Mouse (Mus musculus) liver, embryonic 14 days (tissue): ENCODE measurements around the gene Lcmt2. TPM values are rescaled to one million over a fixed set of nuclear protein-coding genes. Genes with fewer than 3 reads are reported as not detected.

Experiments used
- polyA plus RNA-seq: library from polyadenylated mRNA; depleted of rRNA; stranded (reverse); fragments of >200 nt; gene quantifications from 2 replicates; pipeline ENCODE4 v1.2.3, GENCODE M21; 2012; rRNA removed

Lcmt2 gene
- 3.3 and 4.1 TPM in 2 replicates for polyA plus RNA-seq

DNA sequence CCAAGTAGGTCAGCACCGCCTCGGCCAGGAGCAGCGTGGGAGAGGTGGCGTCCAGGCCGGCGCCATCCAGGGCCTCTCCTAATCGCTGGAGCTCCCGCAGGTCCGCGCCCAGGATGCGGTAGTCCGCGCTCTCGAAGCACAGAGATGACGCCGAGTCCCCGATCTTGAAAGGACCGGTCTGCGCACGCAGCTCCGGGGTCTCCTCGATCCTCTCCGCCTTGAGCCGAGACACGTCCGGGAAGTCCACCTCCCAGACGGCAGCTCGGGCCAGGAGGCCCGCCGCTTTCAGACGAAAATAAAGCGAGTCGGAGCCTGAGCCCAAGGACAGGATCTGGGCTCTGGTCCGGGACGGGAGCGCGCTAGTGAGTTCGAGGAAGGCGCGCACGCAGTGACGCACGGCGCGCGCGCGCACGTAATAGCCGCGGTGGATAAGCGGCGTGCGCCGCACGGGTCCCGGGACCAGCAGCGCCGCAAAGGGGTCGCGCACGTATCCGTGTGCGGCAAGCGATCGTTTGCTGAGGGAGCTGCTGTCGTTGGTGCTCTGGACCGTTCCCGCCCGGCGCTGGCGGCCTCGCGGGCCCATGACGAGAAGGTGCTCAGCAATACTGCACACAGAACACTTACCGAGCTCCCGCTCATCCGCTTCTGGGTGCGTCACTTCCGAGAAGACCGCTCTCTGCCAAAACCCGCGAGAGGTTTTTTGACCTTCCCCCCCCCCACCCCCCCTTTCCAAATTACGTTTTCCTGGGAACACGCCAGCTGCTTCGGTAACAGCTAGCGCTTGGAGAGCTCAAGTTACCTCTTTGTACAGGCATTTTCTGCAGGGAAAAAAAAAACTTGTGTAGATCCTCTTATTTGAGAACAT, at the start of gene Lcmt2, which contains the start of gene Adal:
TSS of gene Lcmt2 (minus strand) at position 636 of the 865 bp plus-strand sequence.
TSS of gene Adal (plus strand) at position 411 of the 865 bp plus-strand sequence.

GRCm38 (mm10) chr2:121170980-121171742, 30.7 kb upstream of the Lcmt2 start, which contains the start of gene Zscan29:
TSS of gene Zscan29 (minus strand) at chr2:121171125.

DNA sequence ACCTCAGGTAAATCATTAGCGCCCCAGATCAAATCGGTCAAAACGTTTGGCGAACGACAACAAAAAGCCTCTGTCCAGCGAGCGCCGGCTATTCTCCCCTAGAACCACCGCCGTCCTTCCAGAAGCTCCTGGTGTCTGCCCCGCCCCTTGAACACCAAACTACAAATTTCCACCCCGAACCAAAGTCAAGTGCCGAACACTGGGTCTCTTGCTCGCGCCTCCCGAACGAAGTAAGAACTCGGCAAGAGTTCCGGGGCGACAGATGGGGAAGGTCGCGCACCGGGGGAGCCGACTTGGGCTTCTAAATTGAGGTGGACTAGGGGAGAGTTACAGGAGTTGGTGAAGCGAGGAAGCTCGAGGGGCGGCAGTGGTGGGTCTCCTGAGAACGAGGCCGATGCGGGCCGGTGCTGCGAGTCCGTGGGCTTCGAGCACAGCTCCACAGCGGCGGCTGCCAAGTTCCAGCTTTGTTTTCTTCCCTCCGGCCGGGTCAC, 30.1 kb upstream of the Lcmt2 start, which contains the start of gene Tubgcp4:
TSS of gene Tubgcp4 (plus strand) at position 174 of the 491 bp plus-strand sequence.

DNA sequence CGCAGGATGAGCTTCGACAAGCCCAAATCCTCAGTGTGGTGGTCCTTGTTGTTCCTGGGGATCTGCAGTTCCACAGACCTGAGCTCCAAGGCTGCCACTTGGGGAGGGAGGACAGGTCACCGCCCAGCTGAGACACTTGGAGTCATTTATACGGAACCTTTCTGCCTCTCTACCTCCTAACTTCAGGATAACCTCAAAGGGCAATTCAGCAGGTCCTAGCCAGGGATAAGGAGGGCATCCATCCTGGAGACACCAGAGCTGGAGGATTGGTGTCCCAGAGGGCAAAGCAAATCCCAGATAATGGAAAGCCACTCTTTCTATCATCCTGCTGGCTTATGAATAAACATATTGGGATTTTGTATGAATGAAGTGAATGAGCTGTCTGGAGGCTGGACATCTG, 30.8 kb downstream of the Lcmt2 start, which contains the start of gene Tgm7:
TSS of gene Tgm7 (minus strand) at position 101 of the 400 bp plus-strand sequence.

DNA sequence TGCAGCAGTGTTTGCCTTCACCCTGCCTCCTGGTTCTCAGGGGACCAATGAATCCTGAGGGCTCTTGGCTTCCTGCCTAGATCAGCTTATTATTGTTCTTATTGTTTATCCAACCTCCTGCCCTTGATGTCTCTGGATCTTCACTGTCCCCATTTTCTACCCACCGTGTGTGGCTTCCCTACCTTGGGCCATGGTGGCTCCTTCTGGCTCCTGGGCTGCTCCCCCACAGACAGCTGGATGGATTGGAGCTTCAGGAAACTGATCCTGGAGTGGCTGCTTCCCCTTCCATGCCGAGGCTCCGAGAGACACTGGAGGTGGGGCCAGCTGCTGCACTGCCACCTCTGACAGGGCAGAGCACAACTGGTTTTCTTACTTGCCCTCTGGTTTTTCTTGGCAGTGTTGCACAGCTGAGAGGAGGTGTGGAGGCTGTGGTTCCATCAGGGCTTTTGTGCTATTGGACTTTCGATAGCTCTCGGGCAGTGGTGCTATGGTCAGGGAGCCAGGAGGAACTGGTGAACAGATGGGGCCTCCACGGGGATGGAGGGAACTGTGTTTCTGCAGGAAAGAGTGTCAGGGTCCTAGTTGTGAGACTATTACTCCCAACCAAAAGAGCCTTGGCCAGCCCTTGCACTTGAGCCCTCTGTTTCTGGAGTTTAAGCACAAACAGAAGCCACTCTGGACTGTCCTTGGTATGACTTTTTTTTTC, 54.8 kb downstream of the Lcmt2 start, which contains the start of gene Tgm5:
TSS of gene Tgm5 (minus strand) at position 362 of the 706 bp plus-strand sequence.

Other genes starting within 250 kb of the Lcmt2 start
- 5.1 and 6.4 TPM in 2 replicates for gene Ubr1, start 169.9 kb downstream of the Lcmt2 start, polyA plus RNA-seq
- gene Tmem62, start 163.6 kb downstream of the Lcmt2 start, polyA plus RNA-seq = 2.1 TPM in 2 replicates
- 35.2 and 40.9 TPM in 2 replicates for gene Ccndbp1, start 132.2 kb downstream of the Lcmt2 start, polyA plus RNA-seq
- 141 and 176 TPM in 2 replicates for gene Epb42, start 103.6 kb downstream of the Lcmt2 start, polyA plus RNA-seq
- 0.01 TPM in 1 of 2 replicates, not detected in the other for gene Tgm5, start 54.8 kb downstream of the Lcmt2 start, polyA plus RNA-seq
- 0.01 and 0.03 TPM in 2 replicates for gene Tgm7, start 30.9 kb downstream of the Lcmt2 start, polyA plus RNA-seq
- 5.0 and 5.8 TPM in 2 replicates for gene Adal, start 225 bp downstream of the Lcmt2 start, polyA plus RNA-seq
- 14.7 and 16.5 TPM in 2 replicates for gene Tubgcp4, start 30.0 kb upstream of the Lcmt2 start, polyA plus RNA-seq
- gene Zscan29, start 30.5 kb upstream of the Lcmt2 start, polyA plus RNA-seq = 2.1 and 2.5 TPM in 2 replicates
- 18.5 and 20.7 TPM in 2 replicates for gene Trp53bp1, start 130.8 kb upstream of the Lcmt2 start, polyA plus RNA-seq
- 0.07 and 0.08 TPM in 2 replicates for gene Map1a, start 148.9 kb upstream of the Lcmt2 start, polyA plus RNA-seq
- gene Ppip5k1, start 214.7 kb upstream of the Lcmt2 start, polyA plus RNA-seq = 4.3 and 4.7 TPM in 2 replicates
- 0.03 TPM in 1 of 2 replicates, not detected in the other for gene Ckmt1, start 217.1 kb upstream of the Lcmt2 start, polyA plus RNA-seq
- not detected in 2 replicates for gene Strc, start 246.5 kb upstream of the Lcmt2 start, polyA plus RNA-seq